Mouse (Mus musculus) activated CD4-positive, CD25-positive, alpha-beta regulatory T cell, adult 4 months (primary cell): Measurements from ENCODE around the gene Trim39. TPM values are rescaled to one million over a fixed set of nuclear protein-coding genes. Genes with fewer than 3 reads are reported as not detected.
"Not testable (repeated sequence)": the region's sequence is repeated elsewhere in the genome, so short reads cannot be mapped to it uniquely, and the experiment has no call there.

Experiments used
- ATAC-seq: one replicate; pipeline ENCODE4 v1.8.0; 2017
- polyA plus RNA-seq, 2 experiments: library from polyadenylated mRNA; unstranded; fragments of 100-300 nt; shearing (Covaris generic); gene quantifications; one replicate each; pipeline ENCODE4 v1.2.1; 2017

The Trim39 gene
- polyA plus RNA-seq, 2 experiments from 2014 or later = 9.2 to 13.2 TPM

DNA sequence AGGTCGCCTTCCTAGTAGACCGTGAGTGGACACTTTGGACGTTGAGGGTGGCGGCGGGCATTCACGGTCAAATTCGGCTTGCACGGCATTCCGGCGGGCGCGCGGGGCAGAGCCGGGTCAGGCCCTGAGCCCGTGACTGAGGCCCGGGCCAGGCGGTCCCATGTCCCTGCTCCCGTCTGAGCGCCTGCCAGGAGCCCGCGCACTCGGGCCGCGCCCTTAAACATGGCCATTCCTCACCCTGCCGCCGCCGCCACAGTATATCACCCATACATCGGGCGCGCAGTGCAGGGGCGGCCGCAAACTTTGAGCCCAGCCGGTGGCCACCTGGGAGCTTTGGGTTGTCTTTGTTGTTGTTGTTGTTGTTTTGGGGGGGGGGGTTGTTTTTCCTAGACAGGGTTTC lies 23.2 kb downstream of the Trim39 start:
- ATAC-seq = no peak

- ATAC-seq = no peak
These were observed 26.3 kb downstream of the Trim39 start for GRCm38 (mm10) chr17:36245741-36246140.

GRCm38 (mm10) chr17:36244031-36244430 lies 28.0 kb downstream of the Trim39 start:
- no peak for ATAC-seq

DNA sequence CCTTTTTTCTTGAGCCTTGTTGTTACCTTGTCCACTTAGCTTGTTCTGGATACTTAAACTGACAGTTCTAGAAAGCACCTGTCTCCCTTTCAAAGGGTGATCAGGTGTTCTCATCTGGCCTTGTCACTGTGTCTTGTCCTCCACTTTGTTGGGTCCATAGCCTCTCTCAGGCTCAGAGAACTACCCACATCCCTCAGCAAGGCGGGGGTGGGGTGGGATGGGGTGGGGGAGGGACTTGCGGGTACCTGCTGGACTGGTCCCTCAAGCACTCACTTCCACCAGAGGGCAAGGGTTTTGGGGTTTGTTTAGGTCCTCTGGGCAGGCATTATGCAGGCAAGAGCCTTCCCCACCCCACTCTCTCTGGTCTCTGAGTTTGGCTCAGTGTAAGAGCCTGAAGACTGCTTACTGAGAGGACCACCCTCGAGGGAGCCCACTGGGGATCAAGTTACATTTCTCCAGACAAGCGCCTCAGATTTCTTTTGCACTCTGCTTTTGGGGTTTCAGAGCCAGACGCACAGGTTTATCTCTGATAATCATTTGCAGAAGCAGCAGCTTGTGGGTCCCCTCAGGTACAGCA lies 31.3 kb downstream of the Trim39 start:
- ATAC-seq = no peak

DNA sequence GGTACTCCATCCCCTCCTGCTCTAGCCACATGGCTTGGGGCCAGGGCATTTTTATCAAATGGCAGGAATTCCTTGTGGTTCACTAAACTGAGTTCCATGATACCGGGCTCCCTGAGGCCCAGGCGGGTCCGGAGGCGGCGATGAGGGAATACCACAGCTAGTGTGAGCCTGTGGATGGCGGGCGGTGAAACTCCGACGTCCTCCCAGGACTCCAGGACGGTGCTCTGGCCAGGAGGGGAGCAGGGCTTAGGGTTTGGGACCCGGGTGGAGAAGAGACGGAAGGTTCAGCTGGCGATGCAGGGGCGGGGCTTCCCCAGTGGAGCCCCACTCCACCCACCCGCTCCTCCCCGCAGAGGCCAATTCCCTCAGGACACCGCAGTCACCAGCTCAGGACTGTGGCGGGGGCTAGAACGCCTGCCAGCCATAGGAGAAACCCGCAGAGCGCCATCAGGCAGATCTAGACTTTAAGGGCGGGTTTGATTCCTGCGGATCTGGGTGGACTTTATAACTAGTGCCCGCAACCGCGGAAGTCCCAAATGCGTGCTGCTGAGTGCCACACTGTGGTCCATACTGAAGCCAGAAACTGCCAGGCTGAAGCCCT lies 34.6 kb downstream of the Trim39 start:
- no peak for ATAC-seq

DNA sequence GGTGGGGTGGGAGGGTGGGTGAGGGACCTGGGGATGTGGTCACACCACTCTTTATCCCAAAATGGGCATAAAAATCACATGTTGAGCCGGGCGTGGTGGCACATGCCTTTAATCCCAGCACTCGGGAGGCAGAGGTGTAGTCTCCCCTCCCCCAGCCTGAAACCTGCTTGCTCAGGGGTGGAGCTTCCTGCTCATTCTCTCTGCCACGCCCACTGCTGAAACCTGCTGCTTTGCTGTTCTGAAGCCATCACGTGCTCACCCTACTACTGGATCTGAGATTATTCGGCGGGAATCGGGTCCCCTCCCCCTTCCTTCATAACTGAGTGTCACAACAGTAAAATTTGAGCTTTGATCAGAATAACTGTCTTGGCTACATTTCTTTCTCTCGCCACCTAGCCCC lies 36.7 kb downstream of the Trim39 start:
- ATAC-seq = not testable (repeated sequence)

DNA sequence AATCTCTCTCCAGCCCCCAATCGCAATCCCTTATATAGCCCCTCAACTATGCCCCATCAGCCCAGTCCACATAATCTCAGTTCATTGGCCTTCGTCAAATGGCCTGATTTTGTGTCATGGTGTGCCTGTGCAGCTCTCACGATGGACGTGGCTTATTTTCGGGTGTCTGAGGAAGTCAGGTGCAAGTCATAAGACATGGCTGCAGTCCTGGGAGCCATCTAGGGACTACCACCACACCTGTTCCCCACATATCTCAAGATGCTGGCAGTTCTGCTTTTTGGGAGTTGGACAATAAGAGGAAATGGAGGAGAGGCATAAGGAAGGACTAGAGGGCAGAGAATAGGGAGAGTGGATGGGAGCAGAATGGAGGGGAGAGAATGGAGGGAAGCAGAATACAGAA lies 38.5 kb downstream of the Trim39 start:
- no peak for ATAC-seq

- ATAC-seq = no peak
These were observed 40.7 kb downstream of the Trim39 start for GRCm38 (mm10) chr17:36231318-36231717.

GRCm38 (mm10) chr17:36229046-36229445 lies 43.0 kb downstream of the Trim39 start:
- ATAC-seq = peak; percentile 30

- no peak for ATAC-seq
These were observed 45.1 kb downstream of the Trim39 start for GRCm38 (mm10) chr17:36226921-36227320.

GRCm38 (mm10) chr17:36225231-36225824 lies 46.7 kb downstream of the Trim39 start:
- ATAC-seq = no peak

GRCm38 (mm10) chr17:36224451-36224850 lies 47.6 kb downstream of the Trim39 start:
- ATAC-seq = no peak

GRCm38 (mm10) chr17:36218594-36219155 lies 53.4 kb downstream of the Trim39 start:
- no peak for ATAC-seq

DNA sequence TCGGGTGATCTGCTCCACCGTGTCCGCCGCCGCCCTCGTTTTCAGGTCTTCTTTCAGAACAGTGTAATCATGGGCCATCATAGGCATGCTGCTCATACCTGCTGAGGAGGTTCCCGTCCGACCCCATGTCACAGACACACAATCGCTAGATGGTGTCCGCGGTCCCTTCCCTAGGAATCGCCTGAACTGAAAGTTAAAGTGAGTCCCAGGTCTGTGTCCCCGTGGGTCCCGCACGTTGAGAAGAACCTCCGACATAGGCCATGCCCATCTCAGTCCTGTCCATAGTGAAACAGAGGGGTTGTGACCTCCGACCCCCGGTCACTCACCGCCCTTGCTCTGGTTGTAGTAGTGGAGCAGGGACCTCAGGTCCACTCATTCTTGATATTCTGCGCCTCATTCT lies 56.5 kb downstream of the Trim39 start:
- ATAC-seq = no peak

Other genes starting within 250 kb of the Trim39 start
- 1,000 to 10,000 TPM in 1 of 2 experiments, 100 to 1,000 TPM in 1; 679 to 1,228 TPM for gene H2-T23, start 239.4 kb downstream of the Trim39 start, polyA plus RNA-seq
- 100 to 1,000 TPM; 415 to 458 TPM for gene H2-T22, start 229.5 kb downstream of the Trim39 start, polyA plus RNA-seq
- gene Gm6034, start 229.3 kb downstream of the Trim39 start, polyA plus RNA-seq = under 1 TPM in 1 of 2 experiments, not detected in 1; 0.46 TPM
- under 1 TPM; 0.37 to 0.38 TPM for gene Gm11127, start 213.9 kb downstream of the Trim39 start, polyA plus RNA-seq
- gene Gm19684, start 150.6 kb downstream of the Trim39 start, polyA plus RNA-seq = 1 to 10 TPM in 1 of 2 experiments, under 1 TPM in 1; 0.70 to 4.4 TPM
- not detected for gene Gm7030, start 142.8 kb downstream of the Trim39 start, polyA plus RNA-seq
- gene Gm8909, start 103.7 kb downstream of the Trim39 start, polyA plus RNA-seq = 1 to 10 TPM; 1.3 to 5.2 TPM
- 1 to 10 TPM in 1 of 2 experiments, not detected in 1; 5.7 TPM for gene H2-T3, start 82.0 kb downstream of the Trim39 start, polyA plus RNA-seq
- gene Rpp21, start 14.2 kb downstream of the Trim39 start, polyA plus RNA-seq = 100 to 1,000 TPM; 178 to 195 TPM
- gene H2-M10.2, start 14.2 kb upstream of the Trim39 start, polyA plus RNA-seq = not detected
- not detected for gene H2-M10.1, start 53.9 kb upstream of the Trim39 start, polyA plus RNA-seq
- gene H2-M10.3, start 96.2 kb upstream of the Trim39 start, polyA plus RNA-seq = not detected
- not detected for gene H2-M10.4, start 190.1 kb upstream of the Trim39 start, polyA plus RNA-seq